Mouse (Mus musculus) MEL (cell line): ENCODE data around the gene Bcl6. TPM values are rescaled to one million over a fixed set of nuclear protein-coding genes. Genes with fewer than 3 reads are reported as not detected.

Experiments
- DNase-seq: peaks from one replicate; pipeline ENCODE4 v3.0.0; 2011; ENCODE audit warnings: low read depth, low spot score
- H3K27ac ChIP-seq: 2 replicates; pipeline ENCODE4 v1.5.1; 2012; ENCODE audit warnings: low read depth, mild to moderate bottlenecking, control low read depth, low read length, moderate library complexity; ENCODE audit not compliant: control insufficient read depth
- H3K27me3 ChIP-seq, 2 experiments: fragments of 150-350 bp in 1 of 2; sonication (generic) in 1 of 2; 2 replicates each; pipeline ENCODE4 v1.6.1; 2012; ENCODE audit warnings: low read length in 2 of 2, mild to moderate bottlenecking in 2 of 2, improper control_type of control experiment in 1 of 2, moderate library complexity in 1 of 2; ENCODE audit not compliant: insufficient read depth in 2 of 2, control insufficient read depth in 1 of 2
- H3K36me3 ChIP-seq, 2 experiments: 2 replicates each; pipeline ENCODE4 v1.6.1; 2012 to 2014; ENCODE audit warnings: low read length in 2 of 2, improper control_type of control experiment in 1 of 2, inconsistent platforms in 1 of 2, mild to moderate bottlenecking in 1 of 2; ENCODE audit not compliant: insufficient read depth in 2 of 2, control insufficient read depth in 1 of 2
- H3K4me1 ChIP-seq, 2 experiments: fragments of 150-350 bp in 1 of 2; sonication (generic) in 1 of 2; 2 replicates each; pipeline ENCODE4 v1.6.1; 2012; ENCODE audit warnings: low read length in 2 of 2, improper control_type of control experiment in 1 of 2, mild to moderate bottlenecking in 1 of 2; ENCODE audit not compliant: insufficient read depth in 2 of 2, control insufficient read depth in 1 of 2
- H3K4me3 ChIP-seq, 2 experiments: fragments of 150-350 bp in 1 of 2; sonication (generic) in 1 of 2; 2 replicates each; pipeline ENCODE4 v1.5.1; 2012; ENCODE audit warnings: low read depth in 2 of 2, low read length in 2 of 2, mild to moderate bottlenecking in 2 of 2, moderate library complexity in 2 of 2, control low read depth in 1 of 2, improper control_type of control experiment in 1 of 2; ENCODE audit not compliant: control insufficient read depth in 1 of 2, insufficient read depth in 1 of 2
- H3K79me2 ChIP-seq: 2 replicates; pipeline ENCODE4 v1.6.1; 2012; ENCODE audit warnings: mild to moderate bottlenecking, low read length, moderate library complexity; ENCODE audit not compliant: control insufficient read depth, poor library complexity, insufficient read depth
- H3K9ac ChIP-seq: 2 replicates; pipeline ENCODE4 v1.6.1; 2012; ENCODE audit warnings: low read depth, mild to moderate bottlenecking, control low read depth, low read length, moderate library complexity; ENCODE audit not compliant: control insufficient read depth, poor library complexity, severe bottlenecking
- H3K9me3 ChIP-seq: fragments of 150-350 bp; sonication (generic); replicated peaks from 2 replicates; pipeline ENCODE4 v1.6.1; 2012; ENCODE audit warnings: mild to moderate bottlenecking, low read length, improper control_type of control experiment, moderate library complexity; ENCODE audit not compliant: insufficient read depth
- CHD2 ChIP-seq: IDR thresholded peaks from 2 replicates; pipeline ENCODE4 v1.6.1; 2011; ENCODE audit warnings: low read length, improper control_type of control experiment
- CTCF ChIP-seq, 3 experiments: IDR thresholded peaks in 2 of 3; conservative IDR thresholded peaks in 1 of 3; 2 replicates each; pipeline ENCODE4 v1.5.1; 2011 to 2012; ENCODE audit warnings: low read length in 3 of 3, low read depth in 2 of 3, mild to moderate bottlenecking in 2 of 3, improper control_type of control experiment in 1 of 3, inconsistent platforms in 1 of 3, mixed read lengths in 1 of 3, moderate library complexity in 1 of 3; ENCODE audit not compliant: control insufficient read depth in 1 of 3, insufficient read depth in 1 of 3, poor library complexity in 1 of 3, severe bottlenecking in 1 of 3
- E2F4 ChIP-seq: IDR thresholded peaks from 2 replicates; pipeline ENCODE4 v1.6.1; 2011; ENCODE audit warnings: low read depth, low read length, improper control_type of control experiment, borderline replicate concordance
- EP300 ChIP-seq, 2 experiments: IDR thresholded peaks; 2 replicates each; pipeline ENCODE4 v1.6.1; 2011; ENCODE audit warnings: improper control_type of control experiment in 2 of 2, low read length in 2 of 2, low read depth in 1 of 2, mild to moderate bottlenecking in 1 of 2
- ETS1 ChIP-seq: IDR thresholded peaks from 2 replicates; pipeline ENCODE4 v1.6.1; 2012; ENCODE audit warnings: low read depth, mild to moderate bottlenecking, inconsistent platforms, low read length, improper control_type of control experiment, moderate library complexity
- GABPA ChIP-seq: IDR thresholded peaks from 2 replicates; pipeline ENCODE4 v1.6.1; 2012; ENCODE audit warnings: low read depth, mild to moderate bottlenecking, inconsistent platforms, low read length, improper control_type of control experiment, moderate library complexity
- GATA1 ChIP-seq: IDR thresholded peaks from 2 replicates; pipeline ENCODE4 v1.6.1; 2011; ENCODE audit warnings: low read depth, low read length, improper control_type of control experiment
- HCFC1 ChIP-seq: IDR thresholded peaks from 2 replicates; pipeline ENCODE4 v1.6.1; 2012; ENCODE audit warnings: low read depth, mild to moderate bottlenecking, inconsistent platforms, low read length, improper control_type of control experiment, moderate library complexity
- KAT2A ChIP-seq: conservative IDR thresholded peaks from 2 replicates; pipeline ENCODE4 v1.6.1; 2012; ENCODE audit warnings: low read depth, low read length, improper control_type of control experiment, inconsistent platforms
- MXI1 ChIP-seq: IDR thresholded peaks from 2 replicates; pipeline ENCODE4 v1.6.1; 2011; ENCODE audit warnings: mild to moderate bottlenecking, low read depth, low read length, improper control_type of control experiment
- MYB ChIP-seq: IDR thresholded peaks from 2 replicates; pipeline ENCODE4 v1.6.1; 2011; ENCODE audit warnings: mild to moderate bottlenecking, low read depth, low read length, improper control_type of control experiment
- POLR2A ChIP-seq, 2 experiments: IDR thresholded peaks; 2 replicates each; pipeline ENCODE4 v1.6.1; 2011 to 2012; ENCODE audit warnings: low read length in 2 of 2, mild to moderate bottlenecking in 2 of 2, control low read depth in 1 of 2, improper control_type of control experiment in 1 of 2, low read depth in 1 of 2, moderate library complexity in 1 of 2; ENCODE audit not compliant: control insufficient read depth in 1 of 2, insufficient read depth in 1 of 2, poor library complexity in 1 of 2
- RAD21 ChIP-seq: IDR thresholded peaks from 2 replicates; pipeline ENCODE4 v1.6.1; 2011; ENCODE audit warnings: mild to moderate bottlenecking, low read depth, low read length, improper control_type of control experiment
- UBTF ChIP-seq: IDR thresholded peaks from 2 replicates; pipeline ENCODE4 v1.6.1; 2012; ENCODE audit warnings: low read depth, mild to moderate bottlenecking, inconsistent platforms, low read length, improper control_type of control experiment, moderate library complexity, borderline replicate concordance; ENCODE audit not compliant: insufficient read depth
- ZC3H11A ChIP-seq: IDR thresholded peaks from 2 replicates; pipeline ENCODE4 v1.6.1; 2012; ENCODE audit warnings: low read depth, mild to moderate bottlenecking, inconsistent platforms, low read length, improper control_type of control experiment
- ZNF384 ChIP-seq: IDR thresholded peaks from 2 replicates; pipeline ENCODE4 v1.6.1; 2012; ENCODE audit warnings: low read depth, mild to moderate bottlenecking, inconsistent platforms, low read length, improper control_type of control experiment
- polyA plus RNA-seq, 2 experiments: library from polyadenylated mRNA; stranded (reverse) in 1 of 2; unstranded in 1 of 2; fragments of >175 nt in 1 of 2; fragments of >200 nt in 1 of 2; gene quantifications; 2 replicates each; pipeline versions ENCODE4 v1.2.1 to v1.2.4; 2012; ENCODE audit warnings: low replicate concordance in 2 of 2, low read depth in 1 of 2; ENCODE audit not compliant: insufficient read length in 2 of 2, insufficient read depth in 1 of 2, missing spikeins in 1 of 2
- total RNA-seq: library from RNA; depleted of rRNA; stranded (reverse); fragments of 300-350 nt; gene quantifications from 2 replicates; pipeline ENCODE4 v1.2.3, GENCODE M21; 2012

The Bcl6 gene
- total and polyA plus RNA-seq, 3 experiments: not detected

- H3K4me1 ChIP-seq: no peaks in the 10 kb centered on the region
- DNase-seq: no peak
- no peaks in the 10 kb centered on the region for H3K79me2 ChIP-seq
- H3K9ac ChIP-seq: no peak overlapping the region
- TF ChIP-seq CTCF (IDR thresholded peaks at IDR 0.05 in 2 of 3, conservative IDR thresholded peaks at IDR 0.05 in 1 of 3; ENCODE audit: control insufficient read depth in 1 of 3, insufficient read depth in 1 of 3, low read depth in 2 of 3, low read length in 3 of 3, poor library complexity in 1 of 3, severe bottlenecking in 1 of 3): peak in 1 of 3 experiments; percentile 17; a peak in 1 of 6 replicates
- no peak for TF ChIP-seq E2F4
- TF ChIP-seq, all 39 proteins: peak for 1
- Histone ChIP-seq H3K4me3 (no peak overlapping the region), H3K27me3 (no peaks in the 10 kb centered on the region), H3K27ac (no peak overlapping the region), H3K36me3 (no peaks in the 10 kb centered on the region), H3K9me3 (no peaks in the 10 kb centered on the region)
Measured at GRCm38 (mm10) chr16:23991170-23991569, 2.5 kb upstream of the Bcl6 start.

GRCm38 (mm10) chr16:23990161-23990970, 1.7 kb upstream of the Bcl6 start:
- Histone ChIP-seq H3K27me3 (no peaks in the 10 kb centered on the region), H3K4me3 (no peak overlapping the region), H3K79me2 (no peaks in the 10 kb centered on the region), H3K9me3 (no peaks in the 10 kb centered on the region), H3K36me3 (no peaks in the 10 kb centered on the region), H3K27ac (no peak overlapping the region), H3K9ac (no peak overlapping the region), H3K4me1 (no peaks in the 10 kb centered on the region)
- TF ChIP-seq CHD2 (no peak), EP300 (IDR thresholded peaks at IDR 0.05; ENCODE audit: low read depth in 1 of 2, low read length in 2 of 2) (no peak), MYB (no peak), ZC3H11A (no peak), ETS1 (no peak)
- no peak for DNase-seq

GRCm38 (mm10) chr16:23989209-23990160, 833 bp upstream of the Bcl6 start:
- Histone ChIP-seq H3K9me3 (no peaks in the 10 kb centered on the region), H3K27ac (no peak overlapping the region), H3K4me3 (no peak overlapping the region), H3K27me3 (no peaks in the 10 kb centered on the region), H3K79me2 (no peaks in the 10 kb centered on the region), H3K36me3 (no peaks in the 10 kb centered on the region), H3K4me1 (no peaks in the 10 kb centered on the region)
- no peak for DNase-seq
- TF ChIP-seq CHD2: no peak
- no peak for TF ChIP-seq MXI1
- no peak for TF ChIP-seq RAD21
- no peak for TF ChIP-seq ZNF384
- no peak for TF ChIP-seq HCFC1
- TF ChIP-seq KAT2A: no peak
- TF ChIP-seq GABPA: no peak
- TF ChIP-seq E2F4: no peak
- no peak for TF ChIP-seq UBTF
- no peak for TF ChIP-seq POLR2A (IDR thresholded peaks at IDR 0.05; ENCODE audit: control insufficient read depth in 1 of 2, insufficient read depth in 1 of 2, low read depth in 1 of 2, low read length in 2 of 2, poor library complexity in 1 of 2)
- no peak for TF ChIP-seq GATA1
- TF ChIP-seq, all 39 proteins: peak for 0
- no peak overlapping the region for H3K9ac ChIP-seq
